Mouse (Mus musculus) kidney, adult 2 months (tissue): ENCODE results near the gene Olfr145. TPM values are rescaled to one million over a fixed set of nuclear protein-coding genes. Genes with fewer than 3 reads are reported as not detected.

Experiments used
- DNase-seq: peaks from one replicate; pipeline ENCODE4 v3.0.0; 2021
- H3K27ac ChIP-seq: fragments of 200-500 bp; 2 replicates; pipeline ENCODE4 v1.5.1; 2012; ENCODE audit warnings: low read depth, low read length, control low read depth, inconsistent platforms; ENCODE audit not compliant: insufficient read depth
- H3K27me3 ChIP-seq: fragments of 200-500 bp; replicated peaks from 2 replicates; pipeline ENCODE4 v1.6.1; 2012; ENCODE audit warnings: mild to moderate bottlenecking, moderate library complexity, low read length, inconsistent platforms; ENCODE audit not compliant: control insufficient read depth, insufficient read depth
- H3K36me3 ChIP-seq: fragments of 200-500 bp; 2 replicates; pipeline ENCODE4 v1.6.1; 2012; ENCODE audit warnings: mild to moderate bottlenecking, moderate library complexity, low read length, inconsistent platforms; ENCODE audit not compliant: control insufficient read depth, insufficient read depth
- H3K4me1 ChIP-seq: fragments of 200-500 bp; 2 replicates; pipeline ENCODE4 v1.6.1; 2011; ENCODE audit warnings: low read length; ENCODE audit not compliant: control insufficient read depth, insufficient read depth
- H3K4me3 ChIP-seq: fragments of 200-500 bp; 2 replicates; pipeline ENCODE4 v1.5.1; 2011; ENCODE audit warnings: mild to moderate bottlenecking, low read depth, low read length, control low read depth; ENCODE audit not compliant: insufficient read depth
- CTCF ChIP-seq: fragments of 200-500 bp; conservative IDR thresholded peaks from 2 replicates; pipeline ENCODE4 v1.5.1; 2011; ENCODE audit warnings: low read depth, mild to moderate bottlenecking, control low read depth, low read length, moderate library complexity, mixed read lengths; ENCODE audit not compliant: insufficient read depth, insufficient read length
- POLR2A ChIP-seq: fragments of 200-500 bp; IDR thresholded peaks from one replicate; pipeline ENCODE4 v1.6.1; 2011; ENCODE audit warnings: low read depth, low read length, control low read depth
- WGBS: fragments of 180-500 bp; shearing (Covaris S2); methylation state at CpG from one replicate; pipeline ENCODE4 v1.1.7; 2018; 5-methylcytosine and 5-hydroxymethylcytosine counted together
- polyA plus RNA-seq: library from polyadenylated mRNA; depleted of rRNA; stranded (reverse); fragments of >200 nt; gene quantifications from 2 replicates; pipeline ENCODE4 v1.2.3, GENCODE M21; 2012; rRNA removed

Gene Olfr145
- polyA plus RNA-seq = not detected in 2 replicates

DNA sequence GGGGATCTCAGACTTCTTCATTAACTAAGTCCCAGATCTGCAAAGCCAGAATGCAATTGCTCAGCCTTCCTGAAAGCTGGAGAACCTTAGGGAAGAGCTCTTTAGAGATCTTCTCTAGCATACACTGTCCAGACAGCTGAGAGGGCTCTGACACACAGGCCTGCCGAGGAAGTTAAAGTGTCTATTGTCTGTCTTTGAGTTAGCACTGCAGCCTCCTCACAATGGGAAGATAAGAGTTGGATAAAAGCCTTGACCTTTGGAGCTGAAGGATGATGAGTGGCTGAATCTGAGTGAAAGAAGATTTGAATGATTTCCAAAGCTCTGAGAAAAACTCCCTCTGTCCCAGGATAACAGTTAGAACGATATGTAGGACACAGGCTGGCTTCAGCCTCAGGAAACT lies at the start of gene Olfr145:
TSS of gene Olfr145 (plus strand) at position 64 of the 400 bp plus-strand sequence.
- Histone ChIP-seq H3K4me1 (no peaks in the 10 kb centered on the region), H3K27ac (no peak within 1 kb of the TSS), H3K36me3 (no peaks in the 10 kb centered on the region), H3K4me3 (no peak within 1 kb of the TSS), H3K27me3 (no peaks in the 10 kb centered on the region)
- no peak for TF ChIP-seq POLR2A
- no peak for TF ChIP-seq CTCF
- no peak for DNase-seq
- WGBS = 60% methylated on average over 2 of the region's 2 CpGs

DNA sequence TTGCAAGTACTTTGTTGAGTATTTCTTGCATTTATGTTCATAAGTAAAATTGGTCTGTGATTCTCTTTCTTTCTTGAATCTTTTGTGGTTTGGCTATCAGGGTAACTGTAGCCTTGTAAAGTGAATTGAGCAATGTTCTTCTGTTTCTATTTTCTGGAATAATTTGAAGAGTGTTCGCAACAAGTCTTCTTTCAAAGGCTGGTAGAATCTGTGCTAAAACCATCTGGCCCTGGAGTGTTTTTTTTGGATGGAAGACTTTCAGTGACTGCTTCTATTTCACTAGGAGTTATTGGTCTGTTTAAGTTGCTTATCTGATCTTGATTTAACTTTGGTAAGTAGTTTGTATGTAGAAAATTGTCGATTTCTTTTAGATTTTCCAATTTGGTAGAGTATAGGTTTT lies 47.3 kb upstream of the Olfr145 start:
- no peak overlapping the region for H3K4me3 ChIP-seq
- WGBS = 83% methylated on average over 2 of the region's 2 CpGs
- H3K4me1 ChIP-seq = no peaks in the 10 kb centered on the region
- no peak for DNase-seq
- H3K27me3 ChIP-seq = no peaks in the 10 kb centered on the region
- TF ChIP-seq CTCF (no peak), POLR2A (no peak)
- no peak overlapping the region for H3K27ac ChIP-seq
- no peaks in the 10 kb centered on the region for H3K36me3 ChIP-seq

DNA sequence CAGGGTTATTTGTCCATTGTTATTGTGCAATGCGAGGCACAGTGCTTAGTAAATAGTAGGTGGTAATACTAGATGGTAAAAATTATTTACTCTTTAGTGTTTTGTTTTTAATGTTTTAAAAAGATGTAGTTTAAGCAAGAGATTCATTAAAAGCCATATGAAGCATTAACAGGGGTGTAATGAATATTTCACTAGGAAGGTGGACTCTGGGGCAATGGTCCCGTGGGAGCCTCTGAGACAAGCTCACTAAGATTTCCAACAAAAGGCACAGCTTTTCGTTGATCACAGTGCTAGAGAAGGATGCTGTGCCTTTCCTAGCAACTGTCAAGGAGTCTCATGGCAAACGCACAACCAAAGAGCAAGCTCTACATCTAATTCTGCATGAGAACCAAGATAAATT lies 42.6 kb upstream of the Olfr145 start, which contains the start of gene Olfr877:
TSS of gene Olfr877 (plus strand) at position 301 of the 400 bp plus-strand sequence.
- Histone ChIP-seq H3K27ac (no peak within 1 kb of the TSS), H3K36me3 (no peaks in the 10 kb centered on the region), H3K4me1 (no peaks in the 10 kb centered on the region), H3K27me3 (no peaks in the 10 kb centered on the region), H3K4me3 (no peak within 1 kb of the TSS)
- WGBS = 75% methylated on average over 4 of the region's 4 CpGs
- no peak for DNase-seq
- TF ChIP-seq POLR2A (no peak), CTCF (no peak)

DNA sequence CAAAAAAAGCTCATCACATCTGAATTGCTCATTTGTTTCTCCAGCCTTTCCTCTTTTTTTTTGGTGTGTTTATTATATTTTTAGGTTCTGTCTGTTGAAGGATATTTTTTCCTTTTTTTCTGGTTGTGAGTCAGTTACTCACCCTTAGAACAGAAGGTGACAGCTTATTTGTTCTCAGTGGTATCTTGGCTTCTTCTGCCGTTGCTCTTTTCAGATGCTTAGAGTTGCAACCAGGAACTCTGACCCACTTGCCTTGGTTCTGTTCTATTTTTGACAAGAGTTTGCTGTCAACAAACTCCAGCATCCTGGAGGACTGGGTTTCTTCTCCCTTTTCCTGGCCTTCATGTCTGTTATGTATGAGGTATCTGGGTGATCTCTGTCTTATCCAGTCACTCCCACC lies 33.2 kb upstream of the Olfr145 start:
- no peak overlapping the region for H3K27ac ChIP-seq
- H3K4me1 ChIP-seq = no peaks in the 10 kb centered on the region
- whole genome bisulfite sequencing = 71% methylated on average over 1 of the region's 1 CpGs
- no peak overlapping the region for H3K4me3 ChIP-seq
- no peak for TF ChIP-seq CTCF
- no peaks in the 10 kb centered on the region for H3K27me3 ChIP-seq
- no peak for DNase-seq
- no peaks in the 10 kb centered on the region for H3K36me3 ChIP-seq

DNA sequence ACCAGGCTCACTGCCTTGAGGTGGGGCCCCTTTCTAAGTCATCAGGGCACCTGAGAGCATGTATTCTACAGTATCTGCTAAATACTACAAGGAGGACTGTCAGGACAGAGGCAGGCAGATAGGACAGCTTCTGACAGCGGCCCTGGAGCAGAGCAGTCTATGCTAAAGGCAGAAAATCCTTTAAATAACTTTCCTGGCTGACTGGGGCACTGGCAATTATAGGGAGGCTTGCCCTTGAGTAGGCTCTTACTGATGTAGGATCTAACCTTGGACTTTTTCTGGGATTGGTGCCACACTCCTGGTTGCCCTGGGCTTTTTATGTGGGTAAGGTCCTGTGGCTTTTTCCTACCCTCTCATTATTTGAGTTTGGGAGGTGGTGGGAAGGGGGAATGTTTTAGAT lies 26.3 kb upstream of the Olfr145 start:
- H3K36me3 ChIP-seq = no peaks in the 10 kb centered on the region
- WGBS = 52% methylated on average over 1 of the region's 1 CpGs
- no peaks in the 10 kb centered on the region for H3K4me1 ChIP-seq
- H3K4me3 ChIP-seq = no peak overlapping the region
- DNase-seq = no peak
- no peak for TF ChIP-seq POLR2A
- no peak for TF ChIP-seq CTCF
- H3K27me3 ChIP-seq = no peaks in the 10 kb centered on the region
- no peak overlapping the region for H3K27ac ChIP-seq

DNA sequence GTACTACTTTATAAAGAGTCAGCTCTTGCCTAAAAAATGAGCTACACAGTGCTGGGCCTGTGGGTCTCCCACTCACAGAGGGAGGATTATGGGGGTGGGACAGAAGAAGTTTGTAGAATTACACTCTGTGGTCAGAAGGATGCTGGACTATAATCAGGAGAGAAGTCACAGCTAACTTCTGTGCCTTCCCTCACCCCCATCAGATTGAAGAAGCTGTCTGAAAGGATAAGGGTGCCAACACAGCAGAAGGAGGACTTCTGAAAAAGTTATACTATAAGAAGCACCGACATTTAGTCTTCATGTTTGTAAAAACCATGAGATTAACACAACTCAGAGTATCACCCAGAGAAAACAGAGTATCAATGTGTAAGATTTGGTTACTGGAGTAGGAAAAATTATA lies 25.4 kb upstream of the Olfr145 start:
- Histone ChIP-seq H3K27me3 (no peaks in the 10 kb centered on the region), H3K4me3 (no peak overlapping the region), H3K36me3 (no peaks in the 10 kb centered on the region), H3K4me1 (no peaks in the 10 kb centered on the region), H3K27ac (no peak overlapping the region)
- no peak for DNase-seq
- TF ChIP-seq POLR2A (no peak), CTCF (no peak)
- WGBS = 75% methylated on average over 1 of the region's 1 CpGs

DNA sequence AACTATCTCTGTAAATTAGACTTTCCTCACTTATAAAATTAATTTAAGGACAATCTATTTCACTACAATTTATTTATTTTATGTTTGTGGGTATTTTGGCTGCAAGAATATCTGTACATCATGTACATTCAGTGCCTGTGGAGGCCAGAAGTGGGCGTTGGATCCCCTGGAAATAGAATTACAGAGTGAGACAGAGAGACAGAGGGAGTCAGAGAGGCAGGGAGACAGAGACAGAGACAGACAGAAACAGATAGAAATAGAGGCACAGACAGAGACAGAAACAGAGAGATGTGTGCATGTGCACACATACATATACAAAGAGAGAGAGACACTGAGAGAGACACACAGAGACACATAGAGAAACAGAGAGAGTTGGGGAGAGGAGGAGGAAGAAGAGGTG lies 25.0 kb upstream of the Olfr145 start:
- Histone ChIP-seq H3K36me3 (no peaks in the 10 kb centered on the region), H3K27ac (no peak overlapping the region), H3K4me3 (no peak overlapping the region), H3K27me3 (no peaks in the 10 kb centered on the region), H3K4me1 (no peaks in the 10 kb centered on the region)
- no peak for DNase-seq
- TF ChIP-seq POLR2A = no peak
- TF ChIP-seq CTCF = no peak
- WGBS = 33% methylated on average over 1 of the region's 1 CpGs

DNA sequence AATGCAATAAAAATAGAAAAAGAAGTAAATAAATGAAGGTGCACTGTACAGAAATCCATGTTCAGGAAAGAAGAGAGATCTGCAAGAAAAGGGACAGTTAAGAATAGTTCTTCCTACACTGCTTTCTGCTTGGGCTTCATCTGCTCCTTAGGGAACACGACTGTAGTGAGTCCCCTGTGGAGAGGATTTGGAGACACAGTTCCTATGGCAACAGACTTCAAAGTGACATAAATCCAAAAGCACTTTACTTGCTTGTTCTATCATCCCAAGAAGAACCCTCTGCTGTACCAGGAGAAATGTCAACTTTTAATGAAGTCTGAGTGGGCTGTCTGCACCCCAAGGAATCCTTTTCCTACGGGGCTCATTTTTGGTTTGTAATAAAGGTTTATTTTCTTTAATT lies 5.6 kb upstream of the Olfr145 start:
- DNase-seq = no peak
- TF ChIP-seq POLR2A (no peak), CTCF (no peak)
- 34% methylated on average over 2 of the region's 2 CpGs for WGBS
- Histone ChIP-seq H3K4me1 (no peaks in the 10 kb centered on the region), H3K36me3 (no peaks in the 10 kb centered on the region), H3K4me3 (no peak overlapping the region), H3K27ac (no peak overlapping the region), H3K27me3 (no peaks in the 10 kb centered on the region)
